In genomic region chr14:75583870-75584269, GRCm38 (mm10) we compare ENCODE assay signal across 25 mouse cellular contexts. TPM values are rescaled to one million over a fixed set of nuclear protein-coding genes. Genes with fewer than 3 reads are reported as not detected.
"Had no signal": no experiment of that assay in that cellular context is flagged by ENCODE, and none has a peak within 500 bp of the region (broad histone marks: within the 10 kb centered on the region; RNA-seq: fewer than 3 reads in every experiment).

No protein-coding gene starts in this region.

- H3K4me2 ChIP-seq: liver, embryonic 13.5 days; midbrain, embryonic 12.5 days; midbrain, embryonic 15.5 days; neural tube, embryonic 13.5 days had no signal

- H3K27me3 ChIP-seq: liver, embryonic 13.5 days; midbrain, embryonic 12.5 days; midbrain, embryonic 15.5 days; neural tube, embryonic 13.5 days had no signal

- H3K4me3 ChIP-seq: left cerebral cortex, adult 2 months; liver, embryonic 13.5 days; midbrain, embryonic 12.5 days; midbrain, embryonic 15.5 days; myocyte; neural tube, embryonic 13.5 days had no signal

- DNase-seq: kidney, postnatal 25 days; layer of hippocampus, postnatal 36 days; liver, embryonic 13.5 days; lung, adult 2 months; lung, postnatal 14 days; lung, postnatal 4 days; retina, postnatal 1 day; right cerebral cortex, postnatal 4 days; thymus, adult 18-20 months; thymus, postnatal 36 days had no signal

- H3K36me3 ChIP-seq: liver, embryonic 13.5 days; midbrain, embryonic 12.5 days; midbrain, embryonic 15.5 days; neural tube, embryonic 13.5 days had no signal

- H3K4me1 ChIP-seq: liver, embryonic 13.5 days; midbrain, embryonic 12.5 days; midbrain, embryonic 15.5 days; neural tube, embryonic 13.5 days had no signal

- H3K9me3 ChIP-seq: liver, embryonic 13.5 days; midbrain, embryonic 12.5 days; midbrain, embryonic 15.5 days; neural tube, embryonic 13.5 days had no signal

- H3K27ac ChIP-seq: left cerebral cortex, adult 2 months; liver, embryonic 13.5 days; midbrain, embryonic 12.5 days; midbrain, embryonic 15.5 days; neural tube, embryonic 13.5 days; stomach, postnatal 0 days had no signal

- H3K9ac ChIP-seq: liver, embryonic 13.5 days; midbrain, embryonic 12.5 days; midbrain, embryonic 15.5 days; neural tube, embryonic 13.5 days had no signal

- ATAC-seq: midbrain, embryonic 15.5 days had no signal

RNA-seq across cellular contexts. Expression of gene Spert, which starts 9.0 kb away (rescaled TPM):
- polyA plus RNA-seq: intestine, embryonic 14.5 days; kidney, embryonic 16.5 days; limb, embryonic 11.5 days; limb, embryonic 14.5 days; liver, adult 2 months; liver, embryonic 13.5 days; liver, embryonic 16.5 days; lung, adult 2 months; lung, embryonic 16.5 days; midbrain, embryonic 12.5 days; midbrain, embryonic 15.5 days; myocyte; neural tube, embryonic 13.5 days; stomach, embryonic 14.5 days; stomach, postnatal 0 days; urinary bladder, adult 2 months had no signal

RNA-seq across cellular contexts. Expression of gene Erich6b, which starts 58.2 kb away (rescaled TPM):
- polyA plus RNA-seq: intestine, embryonic 14.5 days; limb, embryonic 11.5 days; limb, embryonic 14.5 days; liver, adult 2 months; liver, embryonic 13.5 days; liver, embryonic 16.5 days; lung, adult 2 months; lung, embryonic 16.5 days; midbrain, embryonic 12.5 days; midbrain, embryonic 15.5 days; myocyte; neural tube, embryonic 13.5 days; stomach, embryonic 14.5 days; stomach, postnatal 0 days; urinary bladder, adult 2 months had no signal
